Mouse (Mus musculus): ENCODE results near the gene Rrad. TPM values are rescaled to one million over a fixed set of nuclear protein-coding genes. Genes with fewer than 3 reads are reported as not detected.

Gene Rrad
- total RNA-seq, 2 experiments from 2014 or later: 2.2 to 2.9 TPM

DNA sequence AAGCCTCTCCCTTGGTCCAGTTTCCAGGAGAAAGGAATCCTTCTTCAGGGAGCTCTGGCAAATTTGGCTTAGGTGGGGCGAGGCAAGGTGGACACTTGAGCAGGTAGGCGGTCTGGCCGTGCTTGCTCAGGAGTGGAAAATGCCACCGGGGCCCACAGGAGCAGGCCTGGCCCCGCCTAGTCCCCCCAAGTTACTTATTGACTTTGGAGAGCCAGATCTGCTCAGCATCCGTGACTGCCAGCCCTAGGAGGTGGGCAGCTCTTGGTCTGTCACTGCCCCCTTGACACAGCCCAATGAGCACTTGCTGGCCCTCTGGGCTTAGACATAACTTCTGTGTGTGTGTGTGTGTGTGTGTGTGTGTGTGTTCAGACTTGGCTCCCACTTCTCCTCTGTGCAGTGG is 7.0 kb downstream of the Rrad start, which contains the start of gene Cdh16:
Cdh16 (minus strand) TSS at position 236 of the 400 bp plus-strand sequence.
- DNase-seq: no peak
- intact Hi-C loops (cut with DNase I): no loop called here

DNA sequence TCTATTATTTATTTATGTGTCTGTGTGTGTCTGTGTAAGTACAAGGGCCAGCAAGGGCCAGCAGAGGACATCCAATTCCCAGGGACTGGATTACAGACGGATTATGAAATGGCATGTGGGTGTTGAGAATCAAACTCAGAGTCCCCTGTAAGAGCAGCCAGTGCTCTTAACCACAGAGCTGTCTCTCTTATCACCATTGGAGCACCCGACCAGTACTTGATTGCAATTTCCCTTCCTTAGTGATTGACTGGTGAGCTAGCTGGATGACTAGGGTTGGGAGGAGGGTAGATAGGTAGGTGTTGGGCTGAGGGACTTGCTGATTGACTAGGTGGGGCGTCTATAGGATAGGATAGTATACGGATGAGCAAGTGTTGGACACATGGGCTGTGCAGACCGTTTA is 10.4 kb downstream of the Rrad start:
- intact Hi-C loops (cut with DNase I): no loop called here
- no peak for DNase-seq

DNA sequence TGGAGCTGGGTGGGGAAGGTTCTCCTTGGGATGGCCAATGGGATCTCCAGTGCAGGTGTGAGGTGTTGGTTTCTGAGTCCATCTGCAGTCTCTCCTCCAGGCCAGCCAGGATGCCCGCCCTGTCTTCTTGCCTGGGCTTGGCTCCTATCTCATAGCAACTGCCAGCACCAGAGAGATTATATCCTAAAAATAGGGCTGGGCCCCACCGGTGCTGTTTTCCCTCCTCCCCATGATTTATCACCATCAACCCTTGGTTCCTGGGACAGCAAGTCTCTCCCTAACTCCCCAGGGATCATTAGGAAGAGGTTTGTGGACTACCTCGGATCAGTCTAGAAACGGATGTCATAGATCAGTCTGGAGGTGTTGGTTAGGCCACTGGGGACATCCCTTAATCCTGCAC is 18.0 kb downstream of the Rrad start:
- intact Hi-C loops (cut with DNase I): no loop called here
- DNase-seq: no peak

DNA sequence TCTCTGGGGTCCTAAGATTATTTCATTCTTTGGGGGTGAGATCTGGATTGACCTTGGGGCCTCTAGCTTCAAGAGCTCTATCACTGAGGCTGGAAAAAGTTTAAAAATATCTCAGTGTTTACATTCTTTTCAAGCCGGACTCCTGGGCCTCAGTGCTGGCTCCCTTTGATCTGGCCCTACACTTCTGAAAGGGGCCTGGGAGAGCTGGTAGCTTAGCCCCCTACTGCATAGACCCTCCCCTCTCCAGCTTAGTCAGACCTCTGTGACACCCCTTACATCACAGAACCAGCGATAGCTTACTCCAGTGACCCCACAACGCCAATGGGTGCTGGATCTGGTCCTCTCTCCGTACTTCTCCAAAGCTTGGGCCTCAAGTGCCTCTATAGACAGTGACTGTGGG is 19.5 kb downstream of the Rrad start:
- intact Hi-C loops (cut with DNase I): no loop called here

DNA sequence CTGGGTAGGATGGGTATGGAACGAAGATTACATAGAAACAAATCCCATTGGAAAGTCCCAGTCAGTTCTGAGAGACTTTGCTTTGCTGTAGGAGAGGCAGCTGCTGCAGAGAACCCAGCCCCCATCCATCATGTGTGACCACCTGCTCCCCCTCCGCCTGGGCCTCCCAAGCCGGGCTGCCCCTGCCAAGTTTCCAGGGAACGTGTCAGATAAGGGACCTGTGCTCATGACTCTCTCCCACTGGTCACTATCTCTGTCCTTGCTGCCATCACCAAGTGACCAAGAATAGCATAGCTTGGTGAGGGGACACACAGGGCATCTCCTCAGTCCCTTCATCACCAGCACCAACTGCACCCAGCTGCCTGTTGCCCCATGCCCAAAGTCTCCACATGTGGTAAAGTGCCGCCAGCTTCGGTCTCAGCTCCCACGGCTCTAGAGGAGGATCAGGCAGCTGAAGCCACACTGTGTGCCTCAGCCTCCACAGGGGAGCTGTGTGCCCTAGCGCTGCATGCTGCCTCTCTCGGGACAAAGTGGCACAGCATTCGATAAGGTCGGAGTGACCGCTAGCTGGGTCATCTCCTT is 20.9 kb downstream of the Rrad start:
- DNase-seq: no peak
- intact Hi-C loops (cut with DNase I): no loop called here

More for the DNA sequence above, 19.5 kb downstream of the Rrad start:
- DNase-seq: no peak

DNA sequence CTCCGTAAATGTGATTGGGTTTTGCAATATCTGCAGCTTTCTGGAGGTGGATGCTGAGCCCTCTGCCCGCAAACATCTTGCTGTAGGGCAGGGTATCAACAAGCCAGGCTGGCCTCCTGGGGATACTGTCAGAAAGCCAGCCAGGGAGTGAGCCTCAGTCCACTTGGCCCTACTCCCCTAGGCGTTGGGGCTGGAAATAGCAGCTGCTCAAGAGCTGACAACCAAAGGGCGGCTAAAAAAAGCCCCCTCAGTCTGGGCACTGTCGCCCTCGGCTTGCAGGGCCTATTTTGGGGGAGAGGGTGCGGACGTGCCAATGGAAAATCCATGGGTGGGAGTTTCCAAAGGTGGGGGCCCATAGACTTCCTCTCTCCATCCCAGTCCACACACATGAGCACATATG is 21.9 kb downstream of the Rrad start:
- intact Hi-C loops (cut with DNase I): no loop called here
- peak in 1 of 2 experiments; percentile 54 for DNase-seq

DNA sequence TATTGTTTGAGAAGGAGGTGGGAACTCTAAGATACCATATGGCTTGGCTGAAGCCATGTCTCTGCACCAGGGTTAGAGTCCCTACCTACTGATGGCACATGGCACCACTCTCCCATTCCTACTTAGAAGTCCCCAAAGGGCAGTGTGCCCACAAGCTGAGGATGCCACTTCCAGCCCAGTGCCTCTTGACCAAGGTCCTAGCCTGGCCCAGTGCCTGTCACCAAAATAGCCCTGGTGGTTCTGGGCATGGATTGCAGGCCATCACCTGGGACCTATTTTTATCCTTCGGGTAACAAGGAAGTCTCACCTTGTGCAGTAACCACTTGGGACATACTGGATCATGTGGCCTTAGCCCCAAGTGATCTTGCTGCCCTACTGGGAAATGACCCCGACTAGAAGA is 23.2 kb downstream of the Rrad start:
- peak; percentile 61 to 72 for DNase-seq
- intact Hi-C loops (cut with DNase I): no loop called here

DNA sequence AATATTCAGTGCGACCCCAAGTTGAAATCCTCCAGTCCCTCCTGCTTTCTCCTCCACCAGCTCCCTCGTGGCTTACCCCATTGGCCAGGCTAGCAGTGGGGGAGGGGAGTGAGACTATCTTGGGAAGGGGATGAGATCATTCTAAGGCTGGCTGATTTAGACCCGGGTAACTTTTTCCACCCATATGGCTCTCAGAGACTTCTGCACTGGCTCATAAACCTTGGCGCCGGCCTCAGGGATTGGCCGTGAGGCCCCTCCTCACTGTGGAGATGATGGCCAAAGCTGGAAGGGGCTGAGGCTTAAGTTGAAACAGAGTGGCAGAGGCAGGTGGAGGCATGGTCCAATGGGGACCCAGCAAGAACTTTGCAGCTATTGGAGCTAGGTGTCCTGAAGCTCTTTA is 24.8 kb downstream of the Rrad start:
- intact Hi-C loops (cut with DNase I): no loop called here
- no peak for DNase-seq

DNA sequence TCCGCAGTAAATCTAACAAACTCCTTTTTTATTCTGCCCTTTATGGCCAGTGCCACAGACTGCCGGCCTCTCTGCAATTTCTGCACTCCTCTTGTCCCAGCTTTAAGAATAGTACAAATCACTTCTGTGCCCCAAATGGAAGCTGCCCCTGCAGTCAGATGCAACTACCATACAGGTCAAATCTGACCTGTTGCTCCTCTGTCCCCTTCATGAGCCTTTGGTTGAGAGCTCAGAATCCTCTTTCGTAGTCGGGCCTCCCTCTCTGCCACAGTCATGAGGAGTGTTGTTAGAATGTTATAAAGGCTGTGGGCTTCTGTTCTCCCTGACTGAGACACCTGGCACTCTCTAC is 27.9 kb downstream of the Rrad start:
- DNase-seq: no peak
- intact Hi-C loops (cut with DNase I): loop anchor here (2.0 kb wide), 1 partner anchor 40 kb away; no protein-coding TSS in a partner anchor

DNA sequence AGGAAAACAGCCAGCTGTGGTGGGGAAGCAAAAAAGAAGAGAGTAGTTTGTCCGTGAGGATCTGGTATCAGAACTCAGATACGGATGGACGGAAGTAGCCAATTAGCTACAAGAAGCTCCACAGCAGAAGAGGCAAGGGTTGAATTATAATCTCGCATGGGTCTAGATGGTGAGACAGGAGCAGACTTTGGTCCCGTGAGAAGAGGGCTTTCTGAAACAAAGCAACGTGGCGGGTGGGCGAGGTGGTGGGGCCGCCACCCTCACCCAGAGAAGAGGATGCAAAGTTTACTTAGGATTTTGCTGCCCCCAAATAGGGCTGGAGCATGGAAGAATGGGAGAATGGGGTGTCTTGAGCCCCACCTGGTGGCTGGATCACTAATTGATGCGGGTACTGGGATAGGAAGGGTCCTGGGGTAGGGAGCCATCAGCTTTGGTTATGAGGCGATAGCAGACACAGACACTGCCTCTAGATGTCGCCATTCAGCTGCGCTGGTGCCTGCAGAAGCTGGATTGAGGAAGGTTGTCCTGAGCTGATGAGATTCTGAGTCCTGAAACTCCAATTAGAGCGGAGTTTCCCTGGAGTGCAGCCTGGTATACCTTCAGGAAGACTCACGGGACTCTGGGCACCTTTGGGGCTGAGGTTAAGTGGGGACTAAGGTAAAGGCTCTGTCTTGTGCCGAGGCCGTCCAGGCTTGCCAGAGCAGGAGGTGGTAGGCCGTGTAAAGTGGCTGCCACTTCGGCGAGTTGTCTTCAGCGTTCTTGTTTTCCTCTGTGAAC is 28.5 kb downstream of the Rrad start:
- intact Hi-C loops (cut with DNase I): loop anchor here (2.0 kb wide), 1 partner anchor 40 kb away; no protein-coding TSS in a partner anchor
- peak; percentile 64 to 75 for DNase-seq

DNA sequence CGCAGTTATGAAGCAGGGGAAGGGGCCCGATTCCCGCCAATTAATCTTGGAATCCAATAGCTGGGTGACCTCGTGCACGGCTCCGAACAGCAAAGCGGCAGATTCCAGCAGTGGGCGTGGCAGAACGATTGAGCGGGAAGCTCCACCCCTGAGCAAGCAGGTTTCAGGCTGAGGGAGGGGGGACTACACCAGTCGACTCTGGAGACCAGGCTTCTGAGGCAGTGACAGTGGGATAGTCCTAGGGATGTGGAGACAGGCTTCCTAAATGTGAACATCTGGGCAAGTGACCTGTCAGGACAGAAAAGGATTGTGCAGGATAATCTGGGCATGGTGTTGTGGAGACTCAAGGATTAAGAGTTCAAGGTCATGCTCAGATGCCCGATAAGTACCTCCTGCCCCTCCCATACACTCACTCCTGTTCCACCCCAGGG is 29.2 kb downstream of the Rrad start:
- intact Hi-C loops (cut with DNase I): loop anchor here (2.0 kb wide), 1 partner anchor 41 kb away; no protein-coding TSS in a partner anchor
- DNase-seq: no peak

DNA sequence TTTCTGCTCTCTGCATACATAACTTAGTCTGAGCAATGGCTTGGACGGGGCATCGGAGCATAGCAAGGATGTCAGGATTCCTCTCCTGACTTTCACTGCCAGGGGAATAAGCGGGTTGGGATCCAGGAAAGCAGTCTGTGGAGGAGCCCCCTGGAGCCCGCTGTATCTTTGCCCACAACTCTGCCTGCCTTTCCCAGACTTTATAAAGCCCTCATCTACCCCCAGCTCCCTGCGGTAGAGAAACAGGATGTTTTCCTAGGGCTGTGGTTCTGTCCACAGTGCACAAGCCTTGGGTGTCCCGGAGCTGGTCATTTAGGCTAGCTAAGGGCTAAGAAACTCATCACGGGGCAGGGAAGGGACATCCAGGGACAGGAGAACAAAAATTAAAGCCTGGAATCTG is 29.7 kb downstream of the Rrad start:
- no peak for DNase-seq
- intact Hi-C loops (cut with DNase I): no loop called here

DNA sequence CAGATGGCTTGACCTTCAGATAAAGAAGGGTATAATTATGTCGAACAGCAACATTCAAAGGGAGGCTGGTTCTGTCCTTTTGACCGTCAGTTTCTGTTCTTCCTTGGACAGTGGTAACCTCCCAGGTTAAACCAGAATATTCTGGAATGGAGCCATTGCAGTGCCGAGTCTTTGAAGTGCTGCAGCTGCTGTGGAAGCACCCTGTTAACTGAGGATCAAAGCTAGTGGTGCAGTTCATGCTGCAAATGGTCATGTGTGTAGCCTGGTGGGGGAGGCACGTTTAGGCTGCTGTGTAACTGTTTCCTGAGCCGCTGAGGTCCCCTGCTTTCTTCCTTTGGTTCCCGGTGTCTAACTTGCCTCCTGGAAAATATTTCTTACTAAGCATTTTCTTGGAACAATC is 32.6 kb downstream of the Rrad start:
- DNase-seq: no peak
- intact Hi-C loops (cut with DNase I): no loop called here

DNA sequence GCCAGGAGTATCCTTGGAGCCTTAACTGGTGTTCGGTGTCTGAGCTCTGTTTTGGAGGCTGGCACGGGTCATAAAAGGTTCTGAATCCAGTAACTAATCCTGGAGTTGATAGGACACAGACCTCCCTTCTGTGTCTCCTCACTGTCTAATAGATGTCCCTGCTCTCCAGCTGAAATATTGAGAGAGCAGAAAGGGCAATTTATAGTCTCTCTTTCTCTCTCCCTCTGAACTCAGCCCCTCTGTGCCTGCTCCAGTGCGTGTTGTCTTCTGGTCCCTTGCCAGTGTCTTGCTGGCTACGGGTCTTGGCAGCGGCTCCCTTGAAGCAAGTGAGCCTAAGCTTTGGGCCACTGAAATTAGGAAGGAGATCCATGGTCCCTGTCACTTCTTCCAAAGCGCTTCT is 33.5 kb downstream of the Rrad start:
- no peak for DNase-seq
- intact Hi-C loops (cut with DNase I): no loop called here

DNA sequence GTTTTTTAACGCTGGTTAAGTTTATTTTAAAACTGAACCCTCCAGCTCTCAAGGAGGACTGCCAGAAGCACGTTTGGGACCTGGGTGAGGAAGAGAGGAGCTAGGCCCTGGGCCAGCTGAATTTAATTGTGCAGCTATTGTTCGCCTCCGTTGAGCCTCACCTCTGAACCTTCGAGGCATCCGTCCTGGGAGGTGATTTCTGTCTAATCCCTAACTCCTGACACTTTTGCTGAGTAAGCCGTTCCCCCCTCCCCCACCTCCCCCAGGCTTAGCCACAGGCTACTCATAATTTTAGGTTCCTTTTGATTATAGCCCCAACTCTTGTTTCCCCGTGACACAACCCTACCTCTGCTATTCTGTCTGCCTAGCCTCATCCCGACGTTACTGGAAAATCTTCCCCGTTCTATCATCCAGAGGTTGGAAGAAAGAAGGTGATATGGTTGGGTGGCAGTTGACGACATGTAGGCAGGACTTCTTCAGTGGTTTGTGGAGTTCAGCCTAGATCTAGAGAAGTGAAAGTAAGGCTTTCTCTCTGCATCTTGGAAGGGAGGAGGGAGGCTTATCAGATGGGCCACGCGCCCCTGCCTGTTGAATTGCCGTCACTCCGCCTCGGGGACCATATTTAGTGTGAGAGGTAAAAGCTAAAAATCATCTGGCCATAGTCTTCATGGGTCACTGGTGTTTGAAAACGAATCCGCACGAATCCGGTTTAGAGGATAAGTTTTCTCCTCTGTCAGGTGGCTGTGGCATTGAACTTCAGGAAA is 35.2 kb downstream of the Rrad start:
- DNase-seq: no peak
- intact Hi-C loops (cut with DNase I): no loop called here

DNA sequence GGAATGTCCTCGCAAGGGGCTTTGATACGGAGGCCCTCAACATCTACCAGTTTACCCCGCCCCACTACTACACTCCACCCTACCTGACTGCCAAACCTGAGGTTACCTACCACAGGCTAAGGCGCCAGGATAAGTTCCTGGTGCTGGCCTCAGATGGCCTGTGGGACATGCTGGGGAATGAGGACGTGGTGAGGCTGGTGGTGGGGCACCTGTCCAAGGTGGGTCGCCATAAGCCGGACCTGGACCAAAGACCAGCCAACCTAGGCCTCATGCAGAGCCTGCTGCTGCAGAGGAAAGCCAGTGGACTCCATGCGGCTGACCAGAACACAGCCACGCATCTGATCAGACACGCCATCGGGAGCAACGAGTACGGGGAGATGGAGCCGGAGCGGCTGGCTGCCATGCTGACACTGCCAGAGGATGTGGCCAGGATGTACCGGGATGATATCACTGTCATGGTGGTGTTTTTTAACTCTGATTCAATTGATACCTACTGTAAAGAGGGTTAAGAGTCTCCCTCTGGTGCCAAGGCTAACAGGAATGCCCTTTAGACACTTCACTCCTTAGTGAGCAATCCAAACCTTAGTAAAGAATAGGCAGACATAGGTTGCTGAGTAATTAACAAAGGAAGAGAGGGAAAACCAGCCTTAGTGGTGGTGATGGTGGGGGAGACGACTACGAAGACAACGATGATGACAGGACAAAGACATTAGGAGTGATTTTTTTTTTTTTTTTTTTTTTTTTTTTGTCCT is 36.3 kb downstream of the Rrad start:
- no peak for DNase-seq
- intact Hi-C loops (cut with DNase I): no loop called here

DNA sequence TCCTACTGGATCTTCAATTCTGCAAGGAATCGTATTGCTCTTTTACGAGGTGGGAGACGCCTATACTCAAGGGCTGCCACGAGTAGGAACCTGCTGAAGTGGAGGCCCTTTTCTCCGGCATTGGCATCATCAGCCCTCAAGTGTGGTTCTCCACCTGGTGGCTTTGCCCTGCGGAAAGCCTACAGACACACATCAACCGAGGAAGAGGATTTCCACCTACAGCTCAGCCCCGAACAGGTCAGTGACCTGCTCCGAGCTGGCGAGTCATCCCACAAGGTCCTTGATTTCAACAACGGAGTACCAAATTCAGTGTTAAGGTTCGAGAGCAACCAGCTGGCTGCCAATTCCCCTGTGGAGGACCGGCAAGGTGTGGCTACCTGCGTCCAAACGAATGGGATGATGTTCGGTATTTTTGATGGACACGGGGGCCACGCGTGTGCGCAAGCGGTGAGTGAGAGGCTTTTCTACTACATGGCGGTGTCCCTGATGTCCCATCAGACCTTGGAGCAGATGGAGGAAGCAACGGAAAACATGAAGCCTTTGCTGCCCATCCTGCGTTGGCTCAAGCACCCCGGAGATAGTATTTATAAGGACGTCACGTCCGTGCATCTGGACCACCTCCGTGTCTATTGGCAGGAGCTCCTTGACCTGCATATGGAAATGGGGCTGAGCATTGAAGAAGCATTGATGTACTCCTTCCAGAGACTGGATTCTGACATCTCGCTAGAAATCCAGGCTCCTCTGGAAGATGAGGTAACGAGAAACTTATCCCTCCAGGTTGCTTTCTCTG is 37.4 kb downstream of the Rrad start:
- DNase-seq: no peak
- intact Hi-C loops (cut with DNase I): no loop called here

DNA sequence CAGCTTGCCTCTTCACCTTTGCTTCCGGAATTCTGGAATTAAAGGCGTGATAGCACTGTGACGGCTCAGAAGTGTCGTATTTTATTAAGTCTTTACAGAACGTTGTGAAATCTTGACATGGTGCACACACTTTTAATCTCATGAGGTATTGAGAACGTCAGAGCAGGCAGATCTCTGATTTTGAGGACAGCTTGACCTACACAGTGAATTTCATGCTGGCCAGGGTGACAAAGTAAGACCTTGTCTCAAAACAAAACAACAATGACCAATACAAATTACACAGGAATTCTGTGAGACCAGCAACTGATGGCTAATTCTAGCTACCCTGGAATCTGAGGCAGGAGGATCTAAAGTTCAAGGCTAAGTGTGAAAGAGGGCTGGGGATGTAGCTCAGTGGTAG is 38.6 kb downstream of the Rrad start:
- DNase-seq: no peak
- intact Hi-C loops (cut with DNase I): no loop called here

DNA sequence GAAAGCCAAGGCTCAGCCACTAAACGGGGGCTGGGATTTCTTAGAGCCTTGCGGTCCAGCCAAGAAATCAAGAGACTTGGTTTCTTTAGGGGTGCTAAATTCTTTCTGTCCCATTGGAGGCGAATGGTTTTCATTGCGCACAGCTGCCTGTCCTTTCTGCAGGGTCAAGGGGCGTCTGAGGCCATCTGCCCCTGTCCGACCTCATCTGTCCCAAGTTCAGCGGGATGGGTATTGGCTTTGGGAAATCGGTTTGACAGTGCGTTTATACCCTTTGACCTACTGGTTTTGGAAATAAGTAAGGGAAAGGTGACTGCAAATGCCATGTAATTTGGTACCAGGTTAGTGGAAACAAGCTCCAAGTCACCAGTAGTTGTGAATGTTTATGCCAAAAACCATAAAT is 39.3 kb downstream of the Rrad start:
- intact Hi-C loops (cut with DNase I): no loop called here
- no peak for DNase-seq

All from gastrocnemius, postnatal 36 days (tissue).